Mouse (Mus musculus) lung, embryonic 14.5 days (tissue): ENCODE data around the gene Pacrg. TPM values are rescaled to one million over a fixed set of nuclear protein-coding genes. Genes with fewer than 3 reads are reported as not detected.

ENCODE experiments used
- ATAC-seq: fragments of 200-750 bp; cut with Nextera tagmentation; 2 replicates; pipeline ENCODE4 v1.8.0; 2017; ENCODE audit warnings: mild to moderate bottlenecking, moderate TSS enrichment, moderate library complexity; ENCODE audit not compliant: insufficient read depth
- DNase-seq: peaks from one replicate; pipeline ENCODE4 v3.0.0-alpha.2; 2015
- H3K27ac ChIP-seq: fragments of 300-500 bp; sonication (generic); 2 replicates; pipeline ENCODE4 v1.5.1; 2014; ENCODE audit warnings: low read depth, mild to moderate bottlenecking, moderate library complexity
- H3K27me3 ChIP-seq: fragments of 300-500 bp; sonication (generic); 2 replicates; pipeline ENCODE4 v1.6.1; 2014; ENCODE audit warnings: low read length, control low read depth; ENCODE audit not compliant: insufficient read depth
- H3K36me3 ChIP-seq: fragments of 300-500 bp; sonication (generic); 2 replicates; pipeline ENCODE4 v1.6.1; 2014; ENCODE audit warnings: control low read depth; ENCODE audit not compliant: insufficient read depth
- H3K4me1 ChIP-seq: fragments of 300-500 bp; sonication (generic); 2 replicates; pipeline ENCODE4 v1.6.1; 2014; ENCODE audit warnings: antibody characterized with exemption, control low read depth; ENCODE audit not compliant: insufficient read depth
- H3K4me2 ChIP-seq: fragments of 300-500 bp; sonication (generic); 2 replicates; pipeline ENCODE4 v1.6.1; 2014; ENCODE audit warnings: mild to moderate bottlenecking
- H3K4me3 ChIP-seq: fragments of 300-500 bp; sonication (generic); 2 replicates; pipeline ENCODE4 v1.5.1; 2014; ENCODE audit warnings: low read depth, low read length
- H3K9ac ChIP-seq: fragments of 300-500 bp; sonication (generic); 2 replicates; pipeline ENCODE4 v1.6.1; 2014
- H3K9me3 ChIP-seq: fragments of 300-500 bp; sonication (generic); 2 replicates; pipeline ENCODE4 v1.6.1; 2016; ENCODE audit warnings: low read depth, low read length, control low read depth
- CTCF ChIP-seq: IDR thresholded peaks from 2 replicates; pipeline ENCODE4 v1.5.1; 2016; ENCODE audit warnings: antibody characterized with exemption, low read depth
- WGBS: fragments of 180-500 bp; shearing (Covaris S2); extraction: QIAGEN DNeasy Blood & Tissue Kit; methylation state at CpG from one replicate; pipeline ENCODE4 v1.1.7; 2014; 5-methylcytosine and 5-hydroxymethylcytosine counted together
- polyA plus RNA-seq: library from polyadenylated mRNA; unstranded; fragments of >200 nt; fragmentation: Nextera tagmentation; extraction: Ambion mirVana; gene quantifications from 2 replicates; pipeline ENCODE4 v1.2.1, GENCODE M21; 2014

Gene Pacrg
- polyA plus RNA-seq, 1 experiment from 2014 or later = 2.2 TPM

GRCm38 (mm10) chr17:10390232-10391172 is 449.6 kb downstream of the Pacrg start:
- Histone ChIP-seq H3K27ac (peak overlapping the region; percentile 86), H3K27me3 (no peaks in the 10 kb centered on the region), H3K4me3 (no peak overlapping the region), H3K9me3 (no peaks in the 10 kb centered on the region), H3K36me3 (no peaks in the 10 kb centered on the region), H3K4me1 (0 out of 2 replicates have a peak, but pooled peaks cover 8% of the 10 kb centered on the region), H3K9ac (no peak overlapping the region), H3K4me2 (no peak overlapping the region)
- TF ChIP-seq CTCF = no peak
- WGBS = 45% methylated on average over 19 of the region's 19 CpGs
- peak; percentile 74 for DNase-seq
- peak; percentile 84 for ATAC-seq

- TF ChIP-seq CTCF = no peak
- Histone ChIP-seq H3K27ac (peak overlapping the region; percentile 86), H3K9ac (no peak overlapping the region), H3K4me2 (no peak overlapping the region), H3K4me3 (no peak overlapping the region), H3K27me3 (no peaks in the 10 kb centered on the region), H3K36me3 (no peaks in the 10 kb centered on the region), H3K9me3 (no peaks in the 10 kb centered on the region), H3K4me1 (0 out of 2 replicates have a peak, but pooled peaks cover 8% of the 10 kb centered on the region)
- ATAC-seq (no peak), DNase-seq (no peak)
- 70% methylated on average over 9 of the region's 9 CpGs for WGBS
Measured at GRCm38 (mm10) chr17:10389740-10390139, 450.4 kb downstream of the Pacrg start.

GRCm38 (mm10) chr17:10386548-10386947 is 453.6 kb downstream of the Pacrg start:
- H3K27ac ChIP-seq = no peak overlapping the region
- 49% methylated on average over 6 of the region's 6 CpGs for WGBS
- ATAC-seq = no peak

GRCm38 (mm10) chr17:10383406-10383805 is 456.7 kb downstream of the Pacrg start:
- Histone ChIP-seq H3K36me3 (no peaks in the 10 kb centered on the region), H3K9me3 (no peaks in the 10 kb centered on the region), H3K4me2 (no peak overlapping the region), H3K4me1 (no peaks in the 10 kb centered on the region), H3K9ac (no peak overlapping the region), H3K4me3 (no peak overlapping the region), H3K27ac (no peak overlapping the region), H3K27me3 (no peaks in the 10 kb centered on the region)
- 80% methylated on average over 6 of the region's 6 CpGs for WGBS
- no peak for ATAC-seq
- no peak for TF ChIP-seq CTCF
- no peak for DNase-seq

More at GRCm38 (mm10) chr17:10386548-10386947, 453.6 kb downstream of the Pacrg start:
- Histone ChIP-seq H3K9ac (no peak overlapping the region), H3K27me3 (no peaks in the 10 kb centered on the region), H3K4me1 (0 out of 2 replicates have a peak, but pooled peaks cover 8% of the 10 kb centered on the region), H3K4me2 (no peak overlapping the region), H3K4me3 (no peak overlapping the region), H3K9me3 (no peaks in the 10 kb centered on the region), H3K36me3 (no peaks in the 10 kb centered on the region)
- no peak for TF ChIP-seq CTCF
- DNase-seq = no peak

- Histone ChIP-seq H3K4me3 (no peak overlapping the region), H3K27me3 (no peaks in the 10 kb centered on the region), H3K27ac (no peak overlapping the region), H3K9me3 (no peaks in the 10 kb centered on the region), H3K4me1 (0 out of 2 replicates have a peak, but pooled peaks cover 4% of the 10 kb centered on the region), H3K36me3 (no peaks in the 10 kb centered on the region), H3K9ac (no peak overlapping the region), H3K4me2 (no peak overlapping the region)
- WGBS = 72% methylated on average over 10 of the region's 10 CpGs
- DNase-seq (no peak), ATAC-seq (0 out of 2 replicates have a peak, but pooled peaks have one; percentile 59)
- TF ChIP-seq CTCF = no peak
Measured at GRCm38 (mm10) chr17:10378467-10379175, 461.5 kb downstream of the Pacrg start.

- 95% methylated on average over 2 of the region's 2 CpGs for WGBS
- Histone ChIP-seq H3K9me3 (no peaks in the 10 kb centered on the region), H3K27ac (no peak overlapping the region)
Measured at GRCm38 (mm10) chr17:10377606-10378005, 462.5 kb downstream of the Pacrg start.

GRCm38 (mm10) chr17:10374316-10374715 is 465.8 kb downstream of the Pacrg start:
- Histone ChIP-seq H3K4me2 (no peak overlapping the region), H3K4me1 (peaks cover 17% of the 10 kb centered on the region), H3K27me3 (no peaks in the 10 kb centered on the region), H3K36me3 (no peaks in the 10 kb centered on the region), H3K9me3 (no peaks in the 10 kb centered on the region), H3K4me3 (no peak overlapping the region), H3K9ac (no peak overlapping the region), H3K27ac (no peak overlapping the region; the same call in 1 of the 2 replicates)
- TF ChIP-seq CTCF = no peak
- WGBS = 58% methylated on average over 7 of the region's 7 CpGs
- ATAC-seq (no peak), DNase-seq (no peak)

More at GRCm38 (mm10) chr17:10377606-10378005, 462.5 kb downstream of the Pacrg start:
- DNase-seq (no peak), ATAC-seq (no peak)
- no peak for TF ChIP-seq CTCF
- no peak overlapping the region for H3K9ac ChIP-seq
- H3K27me3 ChIP-seq = no peaks in the 10 kb centered on the region
- H3K36me3 ChIP-seq = no peaks in the 10 kb centered on the region
- no peak overlapping the region for H3K4me3 ChIP-seq
- H3K4me2 ChIP-seq = no peak overlapping the region
- peaks cover 6% of the 10 kb centered on the region; the same call in 1 of the 2 replicates for H3K4me1 ChIP-seq
